Mouse (Mus musculus) ES-E14 (cell line): ENCODE measurements around the gene Klhl10.

Source experiments
- CHD2 ChIP-seq: IDR thresholded peaks from 2 replicates; pipeline ENCODE4 v1.6.1; 2014; ENCODE audit warnings: mild to moderate bottlenecking, low read depth, low read length, inconsistent platforms
- HCFC1 ChIP-seq: IDR thresholded peaks from 2 replicates; pipeline ENCODE4 v1.6.1; 2012; ENCODE audit warnings: low read length, inconsistent platforms, borderline replicate concordance; ENCODE audit not compliant: insufficient read depth
- MAFK ChIP-seq: IDR thresholded peaks from 2 replicates; pipeline ENCODE4 v1.6.1; 2014; ENCODE audit warnings: mild to moderate bottlenecking, low read depth, low read length, inconsistent platforms; ENCODE audit not compliant: insufficient read depth
- ZC3H11A ChIP-seq: IDR thresholded peaks from 2 replicates; pipeline ENCODE4 v1.6.1; 2012; ENCODE audit warnings: low read depth, mild to moderate bottlenecking, inconsistent platforms, low read length, borderline replicate concordance

DNA sequence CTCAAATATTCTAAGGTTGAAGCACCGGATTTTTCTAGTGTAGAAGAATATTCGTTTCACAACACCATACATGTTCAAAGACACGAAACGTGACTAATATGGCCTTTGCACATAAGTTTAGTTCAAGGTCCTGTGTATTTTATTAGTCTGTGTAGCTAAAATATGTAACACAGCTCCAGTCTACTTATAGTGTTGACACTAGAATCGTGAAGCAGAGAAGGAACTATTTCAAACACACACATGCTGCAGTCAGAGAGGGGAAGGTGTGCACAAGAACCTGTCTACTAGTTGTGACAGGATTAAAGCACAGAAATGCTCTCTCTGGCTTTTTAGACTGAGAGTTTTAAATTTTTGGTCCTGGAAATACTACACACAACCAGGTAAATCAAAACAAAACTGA is 16.0 kb downstream of the Klhl10 start:
- TF ChIP-seq ZC3H11A = no peak
- TF ChIP-seq CHD2 = no peak
- no peak for TF ChIP-seq MAFK
- TF ChIP-seq HCFC1 = no peak
